Mouse (Mus musculus): Measurements from ENCODE around the gene Cyld. TPM values are rescaled to one million over a fixed set of nuclear protein-coding genes. Genes with fewer than 3 reads are reported as not detected.
"Not testable (repeated sequence)": the region's sequence is repeated elsewhere in the genome, so short reads cannot be mapped to it uniquely, and the experiment has no call there.

The Cyld gene
- polyA plus RNA-seq, 3 experiments from 2014 or later: 88.9 to 92.6 (median 90.9) TPM

- ATAC-seq: no peak
These were observed 7.7 kb upstream of the Cyld start for GRCm38 (mm10) chr8:88689151-88689550.

- no peak for ATAC-seq
These were observed 6.9 kb upstream of the Cyld start for GRCm38 (mm10) chr8:88689891-88690290.

GRCm38 (mm10) chr8:88691342-88691948, 5.4 kb upstream of the Cyld start:
- ATAC-seq: peak; percentile 68

- peak; percentile 39 for ATAC-seq
These were observed 4.9 kb upstream of the Cyld start for GRCm38 (mm10) chr8:88691961-88692360.

GRCm38 (mm10) chr8:88692866-88693265, 4.0 kb upstream of the Cyld start:
- no peak for ATAC-seq

- no peak for ATAC-seq
These were observed 3.5 kb upstream of the Cyld start for GRCm38 (mm10) chr8:88693376-88693775.

- ATAC-seq: no peak
These were observed 2.5 kb upstream of the Cyld start for GRCm38 (mm10) chr8:88694291-88694690.

- peak; percentile 7 for ATAC-seq
These were observed 600 bp upstream of the Cyld start for GRCm38 (mm10) chr8:88696228-88696627.

GRCm38 (mm10) chr8:88697642-88698031, 809 bp downstream of the Cyld start:
- no peak for ATAC-seq

GRCm38 (mm10) chr8:88698048-88698447, 1.2 kb downstream of the Cyld start:
- ATAC-seq: no peak

GRCm38 (mm10) chr8:88701611-88702010, 4.8 kb downstream of the Cyld start:
- ATAC-seq: peak; percentile 41

- no peak for ATAC-seq
These were observed 6.0 kb downstream of the Cyld start for GRCm38 (mm10) chr8:88702816-88703215.

- no peak for ATAC-seq
These were observed 26.6 kb downstream of the Cyld start for GRCm38 (mm10) chr8:88723256-88723963.

GRCm38 (mm10) chr8:88755175-88755791, 58.5 kb downstream of the Cyld start:
- peak; percentile 75 for ATAC-seq

- no peak for ATAC-seq
These were observed 65.2 kb downstream of the Cyld start for GRCm38 (mm10) chr8:88761980-88762379.

GRCm38 (mm10) chr8:88771241-88771640, 74.4 kb downstream of the Cyld start:
- no peak for ATAC-seq

- ATAC-seq: no peak
These were observed 77.9 kb downstream of the Cyld start for GRCm38 (mm10) chr8:88774593-88775297.

- no peak for ATAC-seq
These were observed 78.4 kb downstream of the Cyld start for GRCm38 (mm10) chr8:88775298-88775646.

GRCm38 (mm10) chr8:88780142-88780541, 83.3 kb downstream of the Cyld start:
- ATAC-seq: no peak

GRCm38 (mm10) chr8:88781283-88781682, 84.5 kb downstream of the Cyld start:
- ATAC-seq: no peak

- ATAC-seq: no peak
These were observed 86.9 kb downstream of the Cyld start for GRCm38 (mm10) chr8:88783722-88784121.

- ATAC-seq: not testable (repeated sequence)
These were observed 91.5 kb downstream of the Cyld start for GRCm38 (mm10) chr8:88788335-88788734.

GRCm38 (mm10) chr8:88792691-88793323, 96.0 kb downstream of the Cyld start:
- ATAC-seq: no peak
